Mouse (Mus musculus) ES-Bruce4 (cell line): Measurements from ENCODE around the gene Dph6. TPM values are rescaled to one million over a fixed set of nuclear protein-coding genes. Genes with fewer than 3 reads are reported as not detected.

Experiments
- H3K27ac ChIP-seq: 2 replicates; pipeline ENCODE4 v1.5.1; 2012; ENCODE audit warnings: low read length, inconsistent platforms; ENCODE audit not compliant: insufficient read depth
- H3K27me3 ChIP-seq: 2 replicates; pipeline ENCODE4 v1.6.1; 2012; ENCODE audit warnings: mild to moderate bottlenecking, low read length, inconsistent platforms; ENCODE audit not compliant: control insufficient read depth, poor library complexity, insufficient read depth, severe bottlenecking
- H3K36me3 ChIP-seq: 2 replicates; pipeline ENCODE4 v1.6.1; 2012; ENCODE audit warnings: inconsistent platforms, mild to moderate bottlenecking, low read length, moderate library complexity; ENCODE audit not compliant: control insufficient read depth, poor library complexity, insufficient read depth, severe bottlenecking
- H3K4me1 ChIP-seq: one replicate; pipeline ENCODE4 v1.8.1; 2011; ENCODE audit warnings: low read length; ENCODE audit not compliant: control insufficient read depth, insufficient read depth
- H3K4me3 ChIP-seq: 2 replicates; pipeline ENCODE4 v1.5.1; 2011; ENCODE audit warnings: low read depth, mild to moderate bottlenecking, low read length
- H3K9ac ChIP-seq: 2 replicates; pipeline ENCODE4 v1.6.1; 2012; ENCODE audit warnings: low read depth, mild to moderate bottlenecking, inconsistent platforms; ENCODE audit not compliant: poor library complexity, severe bottlenecking
- H3K9me3 ChIP-seq: replicated peaks from 2 replicates; pipeline ENCODE4 v1.6.1; 2012; ENCODE audit warnings: mild to moderate bottlenecking, low read length, inconsistent platforms; ENCODE audit not compliant: control insufficient read depth, poor library complexity, insufficient read depth, severe bottlenecking
- CTCF ChIP-seq: IDR thresholded peaks from one replicate; pipeline ENCODE4 v1.8.1; 2011; ENCODE audit warnings: low read depth, low read length
- EP300 ChIP-seq: IDR thresholded peaks from 2 replicates; pipeline ENCODE4 v1.6.1; 2011; ENCODE audit warnings: low read depth, low read length; ENCODE audit not compliant: insufficient read depth
- POLR2A ChIP-seq: IDR thresholded peaks from one replicate; pipeline ENCODE4 v1.8.1; 2011; ENCODE audit warnings: low read length; ENCODE audit not compliant: insufficient read depth
- polyA plus RNA-seq: library from polyadenylated mRNA; stranded (reverse); fragments of >200 nt; gene quantifications from 2 replicates; pipeline ENCODE4 v1.2.4, GENCODE M21; 2011; ENCODE audit warnings: low read depth; ENCODE audit not compliant: missing spikeins, insufficient read depth, insufficient read length

The Dph6 gene
- polyA plus RNA-seq, 1 experiment = 33.2 TPM

DNA sequence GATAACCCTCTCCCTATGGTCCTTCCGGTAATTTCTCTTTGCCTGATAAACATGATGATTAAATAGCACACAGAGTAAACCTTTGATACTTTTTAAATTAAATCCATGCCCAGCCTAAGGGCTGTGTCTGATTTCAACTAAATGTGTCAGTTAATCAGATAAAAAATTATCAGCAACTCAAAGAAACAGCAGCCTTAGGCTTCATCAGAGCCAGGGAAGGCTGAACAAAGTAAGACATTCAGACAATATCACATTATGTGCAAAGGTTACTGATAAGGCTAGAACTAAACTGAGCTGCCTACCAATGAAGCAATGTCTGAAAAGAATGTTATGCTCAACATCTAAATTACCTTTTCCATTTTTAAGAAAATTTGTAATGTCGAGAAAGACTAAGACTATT is 74.0 kb downstream of the Dph6 start:
- Histone ChIP-seq H3K36me3 (no peaks in the 10 kb centered on the region), H3K4me1 (no peaks in the 10 kb centered on the region), H3K9me3 (no peaks in the 10 kb centered on the region), H3K4me3 (no peak overlapping the region), H3K27ac (no peak overlapping the region), H3K9ac (no peak overlapping the region), H3K27me3 (no peaks in the 10 kb centered on the region)
- TF ChIP-seq CTCF = no peak
- TF ChIP-seq EP300 = no peak
- TF ChIP-seq POLR2A = no peak

DNA sequence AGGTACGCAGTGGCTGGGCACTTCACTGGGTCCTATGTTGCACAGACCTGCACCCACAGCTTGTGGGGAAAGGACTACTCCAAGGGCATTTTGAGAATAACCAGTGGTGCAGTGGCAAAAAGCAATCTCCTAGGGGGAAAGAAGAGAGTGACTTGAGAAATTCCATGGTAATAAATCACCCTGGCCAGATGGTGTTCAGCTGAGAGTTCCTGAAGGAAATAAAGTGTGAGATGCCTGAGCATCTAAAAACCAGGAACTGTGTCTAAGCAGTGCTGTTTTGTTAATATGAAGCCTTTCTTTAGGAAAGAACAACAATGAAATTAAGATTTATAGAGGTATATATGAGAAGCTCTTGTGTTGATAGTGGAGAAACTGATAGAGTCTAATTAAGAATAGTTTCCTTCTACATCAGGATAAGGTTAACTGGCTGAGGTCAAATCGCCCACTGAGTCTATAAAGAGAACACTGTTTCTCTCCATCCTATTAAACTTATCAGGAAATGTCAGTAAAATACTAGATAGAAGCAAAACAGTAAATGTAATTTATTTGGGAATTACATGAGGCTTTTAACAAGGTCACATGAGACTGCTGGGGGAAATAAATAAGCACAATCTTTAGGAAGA is 111.7 kb downstream of the Dph6 start:
- no peak overlapping the region for H3K27ac ChIP-seq
- no peaks in the 10 kb centered on the region for H3K36me3 ChIP-seq
- no peaks in the 10 kb centered on the region for H3K4me1 ChIP-seq
- TF ChIP-seq CTCF = no peak
- no peak for TF ChIP-seq EP300
- TF ChIP-seq POLR2A = no peak
- H3K27me3 ChIP-seq = no peaks in the 10 kb centered on the region
- H3K4me3 ChIP-seq = no peak overlapping the region
- H3K9me3 ChIP-seq = no peaks in the 10 kb centered on the region
- no peak overlapping the region for H3K9ac ChIP-seq

DNA sequence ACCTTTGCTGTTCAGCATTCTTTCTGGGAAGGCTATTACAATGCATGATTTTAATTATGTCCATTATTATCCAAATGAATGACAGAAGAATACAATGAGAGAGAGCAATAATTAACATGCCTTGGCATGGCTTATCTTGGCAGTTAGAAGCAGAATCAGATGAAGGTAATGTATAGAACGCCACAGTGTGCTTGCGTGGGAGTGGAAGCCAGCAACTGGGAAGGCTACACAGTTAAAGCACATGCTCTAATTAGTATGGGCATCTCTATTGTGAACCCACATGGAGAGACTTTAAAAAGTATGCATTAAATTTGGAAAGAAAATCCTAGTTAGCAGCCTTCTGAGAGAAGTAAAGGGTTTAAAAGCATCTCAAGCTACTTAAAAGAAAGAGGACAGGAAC is 112.4 kb downstream of the Dph6 start:
- H3K27ac ChIP-seq = no peak overlapping the region
- no peaks in the 10 kb centered on the region for H3K36me3 ChIP-seq
- no peaks in the 10 kb centered on the region for H3K4me1 ChIP-seq
- no peaks in the 10 kb centered on the region for H3K9me3 ChIP-seq
- no peaks in the 10 kb centered on the region for H3K27me3 ChIP-seq
- no peak overlapping the region for H3K9ac ChIP-seq
- no peak overlapping the region for H3K4me3 ChIP-seq
- TF ChIP-seq CTCF (no peak), POLR2A (no peak), EP300 (no peak)

GRCm38 (mm10) chr2:114540416-114540815 is 114.3 kb downstream of the Dph6 start:
- Histone ChIP-seq H3K27me3 (no peaks in the 10 kb centered on the region), H3K4me1 (no peaks in the 10 kb centered on the region), H3K4me3 (no peak overlapping the region), H3K36me3 (no peaks in the 10 kb centered on the region), H3K9ac (no peak overlapping the region), H3K27ac (no peak overlapping the region), H3K9me3 (no peaks in the 10 kb centered on the region)
- no peak for TF ChIP-seq EP300
- TF ChIP-seq CTCF = no peak
- TF ChIP-seq POLR2A = no peak

GRCm38 (mm10) chr2:114536032-114536431 is 118.7 kb downstream of the Dph6 start:
- no peak overlapping the region for H3K27ac ChIP-seq
- H3K9me3 ChIP-seq = no peaks in the 10 kb centered on the region
- no peaks in the 10 kb centered on the region for H3K27me3 ChIP-seq
- no peaks in the 10 kb centered on the region for H3K36me3 ChIP-seq
- H3K9ac ChIP-seq = no peak overlapping the region
- H3K4me3 ChIP-seq = no peak overlapping the region
- no peaks in the 10 kb centered on the region for H3K4me1 ChIP-seq
- TF ChIP-seq CTCF = no peak
- TF ChIP-seq POLR2A = no peak
- no peak for TF ChIP-seq EP300

GRCm38 (mm10) chr2:114531010-114531756 is 123.6 kb downstream of the Dph6 start:
- H3K9me3 ChIP-seq = no peaks in the 10 kb centered on the region
- no peaks in the 10 kb centered on the region for H3K27me3 ChIP-seq
- no peaks in the 10 kb centered on the region for H3K4me1 ChIP-seq
- H3K4me3 ChIP-seq = no peak overlapping the region
- H3K36me3 ChIP-seq = no peaks in the 10 kb centered on the region
- H3K9ac ChIP-seq = no peak overlapping the region
- H3K27ac ChIP-seq = no peak overlapping the region
- TF ChIP-seq EP300 (no peak), POLR2A (no peak), CTCF (no peak)
